Mouse (Mus musculus) kidney, adult 2 months (tissue): Measurements from ENCODE around the gene Efcab5.

Source experiments
- CTCF ChIP-seq: fragments of 200-500 bp; conservative IDR thresholded peaks from 2 replicates; pipeline ENCODE4 v1.5.1; 2011; ENCODE audit warnings: low read depth, mild to moderate bottlenecking, control low read depth, low read length, moderate library complexity, mixed read lengths; ENCODE audit not compliant: insufficient read depth, insufficient read length
- POLR2A ChIP-seq: fragments of 200-500 bp; IDR thresholded peaks from one replicate; pipeline ENCODE4 v1.6.1; 2011; ENCODE audit warnings: low read depth, low read length, control low read depth

DNA sequence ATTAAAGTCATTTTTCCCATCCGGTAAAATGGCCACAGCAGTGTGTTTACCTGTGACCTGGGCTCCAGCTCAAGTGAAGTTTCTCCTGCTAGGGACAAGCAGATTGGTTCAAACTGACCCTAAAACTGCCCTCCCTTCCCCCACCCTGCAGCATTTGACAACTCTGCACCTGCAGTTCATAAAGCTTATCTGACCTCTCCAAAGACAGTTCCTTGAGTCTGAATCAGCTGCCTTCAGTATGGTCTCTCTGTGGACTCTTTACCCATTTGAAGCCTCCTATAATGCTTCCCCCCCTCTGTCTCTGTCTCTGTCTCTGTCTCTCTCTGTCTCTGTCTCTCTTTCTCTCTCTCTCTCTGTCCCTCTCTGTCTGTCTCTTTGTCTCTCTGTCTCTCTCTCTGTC is 28.0 kb downstream of the Efcab5 start:
- no peak for TF ChIP-seq CTCF
- TF ChIP-seq POLR2A = no peak
